Mouse (Mus musculus): ENCODE results near the gene Col4a3.

The Col4a3 gene

GRCm38 (mm10) chr1:82656452-82656851 lies 69.7 kb downstream of the Col4a3 start:
- no peak for ATAC-seq (ENCODE audit: insufficient number of reproducible peaks, low FRiP score, low TSS enrichment)

- ATAC-seq (ENCODE audit: insufficient number of reproducible peaks, low FRiP score, low TSS enrichment): no peak
Measured at GRCm38 (mm10) chr1:82662269-82662668, 75.5 kb downstream of the Col4a3 start.

- ATAC-seq (ENCODE audit: insufficient number of reproducible peaks, low FRiP score, low TSS enrichment): no peak
Measured at GRCm38 (mm10) chr1:82663522-82663921, 76.8 kb downstream of the Col4a3 start.

- ATAC-seq (ENCODE audit: insufficient number of reproducible peaks, low FRiP score, low TSS enrichment): no peak
Measured at GRCm38 (mm10) chr1:82686328-82686727, 99.6 kb downstream of the Col4a3 start.

DNA sequence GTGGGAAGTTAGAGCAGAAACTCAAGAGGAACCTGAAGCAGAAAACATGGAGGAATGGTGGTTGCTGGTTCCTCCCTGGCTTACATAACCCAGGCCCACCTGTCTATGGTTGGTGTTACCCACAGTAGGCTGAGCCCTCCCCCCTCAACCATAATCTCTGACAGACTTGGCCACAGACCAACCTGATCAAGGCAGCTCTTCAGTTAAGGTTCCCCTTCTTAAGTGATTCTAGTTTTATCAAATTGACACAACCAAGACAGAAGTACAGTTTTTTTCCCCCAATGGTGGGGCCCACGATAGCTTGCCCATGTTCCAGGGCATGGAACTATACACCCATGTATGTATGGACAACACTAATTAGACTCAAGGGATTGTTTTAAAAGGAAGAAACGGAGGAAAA lies 100.1 kb downstream of the Col4a3 start:
- ATAC-seq (ENCODE audit: insufficient number of reproducible peaks, low FRiP score, low TSS enrichment): no peak

GRCm38 (mm10) chr1:82687931-82688330 lies 101.2 kb downstream of the Col4a3 start:
- no peak for ATAC-seq (ENCODE audit: insufficient number of reproducible peaks, low FRiP score, low TSS enrichment)

DNA sequence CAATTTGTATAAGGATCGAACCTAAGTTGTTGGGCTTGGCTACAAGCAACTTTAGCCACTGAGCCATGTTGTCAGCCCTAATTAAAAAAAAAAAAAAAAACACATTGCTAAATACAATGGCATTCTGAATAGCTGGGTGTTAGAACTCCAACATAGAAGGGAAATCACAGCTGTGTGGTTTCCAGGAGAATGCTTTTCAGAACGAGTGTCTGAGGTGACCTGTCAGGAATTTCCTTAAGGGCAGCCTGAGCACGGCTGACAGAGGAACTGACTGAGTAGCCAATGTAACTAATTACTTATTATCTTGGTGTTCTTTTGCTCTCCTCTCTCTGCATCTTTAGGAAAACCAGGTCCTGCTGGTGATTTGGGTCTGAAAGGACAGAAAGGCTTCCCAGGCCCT lies 109.2 kb downstream of the Col4a3 start:
- ATAC-seq (ENCODE audit: insufficient number of reproducible peaks, low FRiP score, low TSS enrichment): no peak

DNA sequence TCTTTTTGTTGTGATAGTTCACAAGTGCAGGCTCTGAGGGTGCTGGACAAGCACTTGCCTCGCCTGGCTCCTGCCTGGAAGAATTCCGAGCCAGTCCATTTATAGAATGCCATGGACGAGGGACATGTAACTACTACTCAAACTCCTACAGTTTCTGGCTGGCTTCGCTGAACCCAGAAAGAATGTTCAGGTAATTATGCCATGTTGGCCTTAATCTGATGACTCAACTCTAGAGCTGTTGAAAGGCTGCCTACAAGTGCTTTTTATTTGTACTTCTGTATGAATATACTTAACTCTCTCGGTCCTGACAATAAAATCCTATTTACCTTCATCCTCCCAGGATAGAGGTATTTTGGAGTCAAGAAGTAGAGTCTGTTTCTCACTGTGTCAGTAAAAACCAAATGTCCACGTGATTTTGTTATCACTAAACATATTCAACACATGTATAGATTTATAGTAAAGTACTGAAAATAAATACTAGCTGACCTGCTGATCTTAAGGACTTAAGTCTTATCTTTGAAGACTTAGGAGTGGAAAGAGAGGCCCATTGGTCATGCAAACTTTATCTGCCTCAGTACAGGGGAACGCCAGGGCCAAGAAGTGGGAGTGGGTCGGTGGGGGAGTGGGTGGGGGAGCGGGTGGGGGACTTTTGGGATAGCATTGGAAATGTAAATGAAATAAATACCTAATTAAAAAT lies 131.2 kb downstream of the Col4a3 start:
- ATAC-seq (ENCODE audit: insufficient number of reproducible peaks, low FRiP score, low TSS enrichment): no peak

DNA sequence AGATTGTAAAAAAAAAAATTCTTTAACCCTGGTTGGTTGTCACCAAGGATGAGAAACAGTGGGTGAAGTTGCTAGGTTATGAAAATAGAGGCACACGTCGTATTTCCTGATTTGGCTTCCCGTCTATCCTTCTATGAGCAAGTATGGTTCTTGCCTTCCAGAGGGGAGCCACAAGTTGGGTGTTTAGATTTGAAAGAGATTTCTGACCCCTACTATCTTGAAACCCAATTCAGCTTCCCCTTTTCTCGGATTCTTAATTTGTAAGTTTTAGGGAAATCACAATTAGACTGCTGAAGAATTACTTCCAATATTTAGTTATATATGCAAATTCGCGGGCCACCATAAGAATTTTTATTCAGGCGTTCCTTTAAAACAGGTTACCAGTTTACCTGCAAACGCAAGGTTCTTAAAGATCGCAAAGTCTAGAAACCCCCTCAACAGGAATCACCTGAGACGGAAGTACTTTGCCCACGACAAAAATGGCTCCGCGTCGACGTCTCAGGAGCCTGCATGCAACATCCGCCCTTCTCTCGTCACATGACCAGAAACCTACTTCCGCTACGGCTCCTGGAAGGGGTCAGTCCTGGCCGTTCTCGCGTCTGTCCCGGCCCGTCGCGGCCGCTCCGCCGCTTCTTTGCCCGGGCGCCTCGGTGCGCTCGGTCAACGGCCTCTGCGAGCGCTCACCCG lies 137.8 kb downstream of the Col4a3 start, which contains the start of gene Mff:
Mff (plus strand) TSS at position 552 of the 687 bp plus-strand sequence.
- ATAC-seq (ENCODE audit: insufficient number of reproducible peaks, low FRiP score, low TSS enrichment): peak; percentile 98

GRCm38 (mm10) chr1:82725026-82725874 lies 138.5 kb downstream of the Col4a3 start:
- peak; percentile 95 for ATAC-seq (ENCODE audit: insufficient number of reproducible peaks, low FRiP score, low TSS enrichment)

DNA sequence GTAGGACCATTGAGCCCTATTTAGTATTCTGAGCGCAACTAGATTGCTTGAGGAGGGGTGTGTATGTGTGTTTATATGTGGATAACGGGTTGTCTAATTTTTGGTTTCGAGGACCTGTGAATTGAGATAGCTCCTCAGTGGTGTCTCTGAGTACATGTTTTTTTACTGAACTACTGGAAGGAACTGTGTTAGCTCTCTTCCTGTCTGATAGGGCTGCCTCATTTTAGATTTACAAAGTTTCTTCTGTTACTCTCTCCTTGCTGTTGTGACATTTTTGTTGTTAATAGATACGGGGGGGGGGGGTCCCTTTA lies 139.1 kb downstream of the Col4a3 start:
- ATAC-seq (ENCODE audit: insufficient number of reproducible peaks, low FRiP score, low TSS enrichment): no peak

GRCm38 (mm10) chr1:82726482-82726881 lies 139.8 kb downstream of the Col4a3 start:
- no peak for ATAC-seq (ENCODE audit: insufficient number of reproducible peaks, low FRiP score, low TSS enrichment)

GRCm38 (mm10) chr1:82733357-82733756 lies 146.6 kb downstream of the Col4a3 start:
- ATAC-seq (ENCODE audit: insufficient number of reproducible peaks, low FRiP score, low TSS enrichment): no peak

GRCm38 (mm10) chr1:82738066-82738465 lies 151.3 kb downstream of the Col4a3 start:
- ATAC-seq (ENCODE audit: insufficient number of reproducible peaks, low FRiP score, low TSS enrichment): no peak

GRCm38 (mm10) chr1:82741539-82741938 lies 154.8 kb downstream of the Col4a3 start:
- no peak for ATAC-seq (ENCODE audit: insufficient number of reproducible peaks, low FRiP score, low TSS enrichment)

- no peak for ATAC-seq (ENCODE audit: insufficient number of reproducible peaks, low FRiP score, low TSS enrichment)
Measured at GRCm38 (mm10) chr1:82743962-82744361, 157.2 kb downstream of the Col4a3 start.

DNA sequence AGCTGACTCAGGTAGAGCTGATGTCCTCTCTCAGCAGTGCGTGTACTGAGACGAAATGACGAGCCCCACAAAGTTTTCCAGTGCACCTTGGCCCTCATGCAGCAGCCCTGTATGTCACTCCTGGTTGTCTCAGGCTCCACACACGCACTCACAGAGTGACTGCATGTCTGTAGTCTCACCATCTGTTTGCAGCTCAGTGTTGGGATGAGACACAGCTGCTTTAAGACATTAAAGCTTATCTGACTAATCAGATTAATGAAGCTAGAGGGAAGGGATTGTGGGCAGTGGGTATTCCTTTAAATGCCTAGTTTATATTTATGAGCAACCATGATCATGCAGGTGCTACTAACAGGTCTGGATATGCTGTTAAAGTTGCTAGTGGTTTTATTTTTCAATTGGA lies 159.7 kb downstream of the Col4a3 start:
- no peak for ATAC-seq (ENCODE audit: insufficient number of reproducible peaks, low FRiP score, low TSS enrichment)

- no peak for ATAC-seq (ENCODE audit: insufficient number of reproducible peaks, low FRiP score, low TSS enrichment)
Measured at GRCm38 (mm10) chr1:82747714-82748452, 161.2 kb downstream of the Col4a3 start.

DNA sequence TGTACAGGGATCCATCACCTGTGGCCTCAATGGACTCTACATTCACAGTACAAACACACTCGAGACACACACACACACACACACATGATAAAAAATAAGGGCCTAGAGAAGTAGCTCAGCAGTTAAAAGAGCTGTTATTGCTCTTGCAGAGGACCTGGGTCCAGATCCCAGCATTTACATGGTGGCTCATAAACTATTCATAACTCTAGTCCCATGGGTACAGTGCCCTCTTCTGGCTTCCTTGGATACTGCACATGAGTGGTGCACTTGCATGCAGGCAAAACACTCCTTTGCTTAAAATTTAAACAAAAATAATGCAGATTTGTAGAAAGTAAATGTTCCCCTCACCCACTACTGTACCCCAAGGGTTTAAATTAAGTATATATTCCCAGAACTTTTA lies 172.8 kb downstream of the Col4a3 start:
- ATAC-seq (ENCODE audit: insufficient number of reproducible peaks, low FRiP score, low TSS enrichment): no peak

GRCm38 (mm10) chr1:82761454-82762169 lies 174.9 kb downstream of the Col4a3 start:
- no peak for ATAC-seq (ENCODE audit: insufficient number of reproducible peaks, low FRiP score, low TSS enrichment)
